Mouse (Mus musculus): ENCODE measurements around the gene Tnrc6b.
"Not testable (repeated sequence)": the region's sequence is repeated elsewhere in the genome, so short reads cannot be mapped to it uniquely, and the experiment has no call there.

Tnrc6b gene

DNA sequence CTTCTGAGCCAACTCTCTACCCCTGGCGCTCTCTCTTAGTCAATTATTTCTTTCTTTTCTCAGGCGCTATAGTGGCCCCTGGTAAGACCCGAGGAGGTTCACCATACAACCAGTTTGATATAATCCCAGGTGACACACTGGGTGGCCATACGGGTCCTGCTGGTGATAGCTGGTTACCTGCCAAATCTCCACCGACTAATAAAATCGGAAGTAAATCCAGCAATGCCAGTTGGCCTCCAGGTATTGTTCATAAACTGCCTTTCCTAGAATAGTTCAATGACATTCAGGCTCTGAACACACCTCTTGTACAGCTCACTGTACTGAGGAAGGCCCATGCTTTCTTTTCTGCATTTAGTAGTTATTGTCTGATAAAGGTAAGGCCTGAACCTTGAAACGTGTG, 205.5 kb downstream of the Tnrc6b start:
- no peak for DNase-seq (ENCODE audit: low spot score)

DNA sequence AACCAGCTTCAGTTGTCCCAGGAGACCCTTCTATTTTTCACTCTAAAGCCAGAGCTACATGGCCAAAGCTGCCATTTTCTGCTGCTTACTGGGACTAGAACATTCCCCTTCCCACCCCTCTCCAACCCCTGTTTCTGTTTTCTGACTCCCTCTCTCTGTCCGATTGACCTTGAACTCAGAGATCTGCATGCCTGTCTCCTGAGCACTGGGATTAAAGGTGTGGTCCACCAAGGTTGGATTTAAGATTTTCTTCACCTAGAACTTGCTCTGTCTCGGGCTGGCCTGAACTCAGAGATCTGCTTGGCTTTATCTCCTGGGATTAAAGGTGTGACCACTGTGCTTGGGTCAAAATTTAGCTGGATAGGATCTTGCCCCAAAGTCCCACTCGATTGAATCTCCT, 209.2 kb downstream of the Tnrc6b start:
- no peak for DNase-seq (ENCODE audit: low spot score)

DNA sequence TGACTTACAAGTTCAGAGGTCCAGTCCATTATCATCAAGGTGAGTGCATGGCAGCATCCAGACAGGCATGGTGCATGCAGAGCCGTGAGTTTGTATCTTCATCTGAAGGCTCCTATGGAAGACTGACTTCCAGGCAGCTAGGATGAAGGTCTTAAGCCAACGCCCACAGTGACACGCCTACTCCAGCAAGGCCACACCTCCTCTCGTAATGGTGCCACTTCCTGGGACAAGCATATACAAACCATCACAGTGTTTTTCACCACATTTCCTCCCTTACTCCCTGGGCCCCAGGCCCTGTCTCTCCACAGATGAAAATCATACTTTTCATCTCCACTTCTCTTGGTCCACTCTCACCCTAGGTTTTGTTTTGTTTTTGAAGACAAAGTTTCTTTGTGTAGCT, 210.7 kb downstream of the Tnrc6b start:
- DNase-seq (ENCODE audit: low spot score), result no peak

DNA sequence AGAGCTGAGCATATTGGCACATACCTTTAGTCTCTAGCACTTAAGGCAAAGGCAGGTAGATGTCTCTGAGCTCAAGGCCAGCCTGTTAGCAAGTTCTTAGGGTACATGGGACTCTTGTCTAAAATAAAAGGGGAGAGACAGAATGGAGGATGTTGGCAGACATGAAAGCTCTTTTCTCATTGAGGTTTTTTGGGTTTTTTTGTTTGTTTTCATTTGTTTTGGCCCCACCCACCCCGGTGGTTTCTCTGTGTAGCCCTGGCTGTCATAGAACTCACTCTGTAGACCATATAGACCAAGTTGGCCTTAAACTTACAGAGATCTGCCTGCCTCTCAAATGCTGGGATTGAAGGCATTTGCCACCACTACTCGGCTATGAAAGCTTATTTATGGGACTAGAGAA, 213.1 kb downstream of the Tnrc6b start:
- no peak for DNase-seq (ENCODE audit: low spot score)

DNA sequence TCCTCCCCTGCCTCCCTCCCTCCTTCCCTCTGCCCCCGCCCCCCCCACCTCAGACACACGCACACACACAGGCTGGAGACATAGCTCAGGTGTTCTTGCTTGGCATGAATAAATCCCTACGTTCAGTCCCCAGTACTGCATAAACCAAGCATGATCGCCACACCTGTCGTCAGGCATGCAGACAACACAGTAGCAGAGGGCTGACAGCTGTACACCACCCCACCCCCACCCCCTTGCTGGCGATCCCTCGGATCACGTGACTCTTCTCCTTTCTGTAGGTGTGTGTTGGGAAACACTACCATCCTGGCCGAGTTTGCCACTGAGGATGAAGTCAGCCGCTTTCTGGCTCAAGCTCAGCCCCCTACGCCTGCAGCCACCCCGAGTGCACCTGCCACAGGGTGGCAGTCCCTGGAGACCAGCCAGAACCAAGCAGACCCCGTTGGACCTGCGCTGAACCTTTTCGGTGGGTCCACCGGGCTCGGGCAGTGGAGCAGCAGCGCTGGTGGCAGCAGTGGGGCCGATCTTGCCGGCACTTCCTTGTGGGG, 217.8 kb downstream of the Tnrc6b start:
- no peak for DNase-seq (ENCODE audit: low spot score)

DNA sequence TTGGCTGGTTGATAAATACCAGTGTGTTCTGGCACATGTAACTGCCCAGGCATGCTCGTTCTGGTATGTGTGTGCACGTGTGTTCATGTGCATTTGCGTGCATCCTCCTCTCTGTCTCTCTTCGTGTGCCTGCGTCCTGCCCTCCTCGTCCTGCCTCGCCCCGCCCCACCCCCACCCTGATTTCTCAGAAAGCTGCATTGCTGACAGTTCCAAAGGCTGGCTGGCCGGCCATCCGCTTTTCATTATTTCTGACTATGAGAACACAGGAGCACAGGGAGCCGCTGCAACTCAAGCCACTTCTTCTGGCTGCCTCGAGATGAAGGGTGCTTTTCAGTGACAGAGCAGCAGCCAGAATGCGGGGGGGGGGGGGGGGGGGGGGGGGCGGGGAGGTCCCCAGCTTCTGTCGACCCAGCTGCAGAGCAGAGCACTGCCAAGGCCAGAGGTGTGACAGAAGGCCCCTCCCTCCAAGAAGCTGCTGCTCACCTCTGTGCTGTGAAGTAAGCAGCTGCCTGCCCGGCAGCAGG, 219.0 kb downstream of the Tnrc6b start:
- no peak for DNase-seq (ENCODE audit: low spot score)

DNA sequence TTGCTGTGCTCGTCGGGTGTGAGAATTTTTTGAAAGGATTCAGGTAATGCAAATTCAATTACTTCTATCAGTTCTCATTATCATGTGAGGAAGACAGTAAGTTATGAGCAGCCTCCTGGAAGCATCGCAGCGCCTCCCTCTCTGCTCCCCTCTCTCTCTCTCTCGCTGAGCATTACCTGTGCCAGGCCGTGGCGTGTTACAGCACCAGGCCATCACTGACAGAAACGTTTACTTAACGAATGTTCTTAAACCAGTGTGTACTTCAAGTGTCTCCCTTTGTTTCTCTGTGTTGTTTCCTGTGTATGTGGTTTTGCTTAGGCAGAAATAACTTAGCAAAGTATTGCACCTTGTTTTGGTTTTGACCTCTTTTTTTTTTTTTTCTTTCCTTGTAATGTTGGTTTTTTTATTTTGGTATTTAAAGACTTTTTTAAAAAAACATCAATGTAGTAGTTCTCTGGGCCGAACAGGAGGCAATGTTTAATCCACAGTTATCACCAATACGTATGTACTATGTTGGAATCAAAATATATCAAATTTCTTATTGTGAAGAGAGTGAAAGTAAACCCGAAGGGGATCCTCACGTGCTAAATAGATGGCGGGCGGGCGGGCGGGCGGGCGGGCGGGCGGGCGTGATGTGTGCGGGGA, 219.7 kb downstream of the Tnrc6b start:
- DNase-seq (ENCODE audit: low spot score), result not testable (repeated sequence)

DNA sequence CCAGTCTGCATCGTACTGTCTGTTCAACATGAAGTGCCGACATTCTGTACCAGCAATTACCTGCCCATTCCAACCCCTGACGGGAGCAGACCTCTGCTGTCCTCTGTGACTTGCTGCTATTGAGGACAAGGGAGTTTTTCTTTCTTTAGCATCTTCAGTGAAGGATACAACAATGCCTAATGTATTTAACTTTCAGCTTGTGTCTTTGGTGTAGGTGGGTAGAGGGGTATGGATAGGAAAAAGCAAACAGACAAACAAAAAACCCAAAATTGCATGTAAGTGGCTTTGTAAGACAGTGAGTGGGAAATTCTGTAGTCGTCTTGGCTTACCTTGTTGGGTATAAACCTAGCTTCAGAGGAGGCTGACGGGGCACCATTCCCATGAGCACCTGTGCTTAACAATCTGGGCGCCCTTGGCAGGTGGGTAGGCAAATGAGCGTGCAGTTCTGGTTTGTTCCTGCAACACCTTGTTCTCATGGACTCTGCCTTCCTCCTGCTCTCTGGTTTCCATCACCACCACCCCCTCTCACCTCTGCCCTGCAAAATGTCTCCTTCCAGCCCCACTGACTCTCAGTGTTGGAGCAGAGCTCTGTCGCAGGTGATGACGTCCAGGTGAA, 220.3 kb downstream of the Tnrc6b start:
- DNase-seq (ENCODE audit: low spot score), result no peak

DNA sequence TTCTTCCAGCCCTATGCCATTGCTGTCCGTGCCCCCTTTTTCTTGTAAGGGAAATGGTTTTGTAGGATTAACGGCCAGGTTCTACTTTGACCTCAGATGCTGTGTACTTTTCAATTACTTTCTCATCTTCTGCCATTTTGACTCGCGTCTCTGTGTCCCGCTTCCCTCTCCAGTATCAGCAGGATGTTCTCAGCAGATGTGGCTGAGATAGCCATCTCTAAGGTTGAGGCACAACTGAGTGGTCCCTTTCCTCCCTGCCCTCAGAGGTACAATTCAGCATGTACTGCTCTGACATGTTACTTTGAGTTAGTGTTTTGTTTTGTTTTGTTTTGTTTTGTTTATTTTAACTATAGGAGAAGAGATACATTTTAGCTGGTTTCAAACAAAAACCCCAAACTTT, 223.7 kb downstream of the Tnrc6b start:
- DNase-seq (ENCODE audit: low spot score), result no peak

DNA sequence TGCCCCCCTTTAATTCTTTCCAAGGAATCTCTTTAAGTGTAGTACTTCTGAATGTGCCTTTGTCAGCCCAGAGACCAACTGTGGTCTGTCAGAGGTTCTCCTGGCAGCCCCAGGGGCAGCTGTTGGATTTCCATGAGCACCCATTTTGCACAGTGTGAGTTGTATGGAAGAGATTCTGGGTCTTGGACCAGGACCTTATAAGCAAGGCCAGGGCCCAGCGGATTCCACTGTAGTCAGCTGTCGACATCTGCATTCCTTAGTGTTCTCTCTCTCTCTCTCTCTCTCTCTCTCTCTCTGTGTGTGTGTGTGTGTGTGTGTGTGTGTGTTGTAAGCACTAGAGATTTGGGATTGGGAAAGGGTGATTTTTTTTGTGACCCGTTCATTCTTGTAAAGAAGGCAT, 225.6 kb downstream of the Tnrc6b start:
- no peak for DNase-seq (ENCODE audit: low spot score)

DNA sequence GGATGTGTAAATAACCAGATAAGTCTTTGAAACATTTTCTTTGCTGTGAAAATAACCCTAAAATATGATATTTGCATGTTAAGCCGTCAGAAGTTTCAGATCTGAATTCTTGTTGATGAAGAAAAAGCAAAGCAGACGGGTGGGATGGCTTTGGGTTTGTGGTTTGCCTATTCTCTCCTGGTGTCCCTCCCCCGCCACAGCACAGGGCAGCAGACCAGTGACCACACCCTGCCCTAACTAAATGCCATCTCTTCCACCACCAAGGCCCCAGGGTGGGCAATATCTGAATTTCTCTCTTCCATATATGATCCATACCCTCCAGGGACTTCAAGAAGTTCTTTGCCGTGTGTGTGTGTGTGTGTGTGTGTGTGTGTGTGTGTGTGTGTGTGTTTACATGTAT, 227.5 kb downstream of the Tnrc6b start:
- no peak for DNase-seq (ENCODE audit: low spot score)

DNA sequence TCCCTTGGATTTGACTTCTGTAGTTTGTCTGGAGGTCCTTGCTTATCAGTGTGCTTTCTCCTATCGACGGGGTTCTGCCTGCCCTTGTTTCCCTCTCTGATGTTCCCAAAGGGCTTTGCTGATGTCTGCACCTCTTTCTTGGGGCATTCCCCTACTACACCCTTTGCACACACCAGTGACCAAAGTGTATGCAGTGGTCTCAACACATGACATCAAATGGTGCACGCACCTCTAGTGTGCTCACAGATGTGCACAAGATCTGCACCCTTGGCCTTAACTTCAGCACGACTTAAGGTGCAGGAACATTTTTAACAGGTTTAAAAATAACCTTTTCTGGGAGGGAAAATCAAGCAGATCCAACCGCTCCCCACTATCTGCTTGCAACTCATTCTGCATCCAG, 228.3 kb downstream of the Tnrc6b start:
- DNase-seq (ENCODE audit: low spot score), result no peak

DNA sequence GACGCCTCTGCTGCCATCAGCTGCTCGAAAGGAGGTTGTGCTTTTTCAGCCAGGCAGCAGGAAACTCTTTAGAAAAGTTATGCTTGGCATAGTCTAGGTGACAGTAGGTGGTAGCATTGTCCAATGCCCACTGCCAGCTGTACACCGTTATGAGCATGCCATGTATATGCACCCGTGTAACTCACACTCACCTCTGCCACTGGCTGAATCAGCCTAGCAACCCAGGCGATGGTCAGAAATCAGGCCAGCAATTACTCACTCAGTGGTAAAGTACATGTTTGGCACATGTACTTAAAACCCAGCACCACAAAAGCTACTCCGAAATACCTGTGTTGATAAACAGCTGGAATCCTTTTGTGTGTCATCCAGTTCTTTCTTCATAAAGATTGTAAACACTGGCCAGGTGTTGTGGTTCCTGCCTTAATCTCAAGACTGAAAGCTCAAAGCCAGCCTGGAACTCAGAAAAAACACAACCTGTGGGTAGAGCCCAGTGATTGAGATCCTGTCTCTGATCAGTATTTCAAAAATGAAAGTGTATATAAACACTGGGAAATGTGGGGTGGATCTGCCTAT, 230.4 kb downstream of the Tnrc6b start:
- no peak for DNase-seq (ENCODE audit: low spot score)

DNA sequence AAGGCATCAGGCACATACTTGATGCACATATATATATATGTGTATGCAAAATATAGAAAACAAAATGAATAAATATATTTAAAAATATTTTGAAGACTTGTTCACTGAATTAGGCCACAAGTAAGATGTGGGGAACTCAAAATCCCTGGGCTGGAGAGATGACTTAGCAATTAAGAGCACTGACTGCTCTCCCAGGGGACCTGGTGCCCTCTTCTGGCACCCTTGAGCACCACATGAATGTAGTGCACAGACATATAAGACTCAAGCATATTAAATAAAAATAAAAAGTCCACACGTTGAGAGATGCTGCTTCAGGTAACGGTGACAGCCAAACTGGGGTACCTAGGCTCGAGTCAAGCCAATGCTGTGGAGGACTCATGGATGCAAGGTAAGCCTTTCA, 234.7 kb downstream of the Tnrc6b start:
- DNase-seq (ENCODE audit: low spot score), result peak; percentile 38

DNA sequence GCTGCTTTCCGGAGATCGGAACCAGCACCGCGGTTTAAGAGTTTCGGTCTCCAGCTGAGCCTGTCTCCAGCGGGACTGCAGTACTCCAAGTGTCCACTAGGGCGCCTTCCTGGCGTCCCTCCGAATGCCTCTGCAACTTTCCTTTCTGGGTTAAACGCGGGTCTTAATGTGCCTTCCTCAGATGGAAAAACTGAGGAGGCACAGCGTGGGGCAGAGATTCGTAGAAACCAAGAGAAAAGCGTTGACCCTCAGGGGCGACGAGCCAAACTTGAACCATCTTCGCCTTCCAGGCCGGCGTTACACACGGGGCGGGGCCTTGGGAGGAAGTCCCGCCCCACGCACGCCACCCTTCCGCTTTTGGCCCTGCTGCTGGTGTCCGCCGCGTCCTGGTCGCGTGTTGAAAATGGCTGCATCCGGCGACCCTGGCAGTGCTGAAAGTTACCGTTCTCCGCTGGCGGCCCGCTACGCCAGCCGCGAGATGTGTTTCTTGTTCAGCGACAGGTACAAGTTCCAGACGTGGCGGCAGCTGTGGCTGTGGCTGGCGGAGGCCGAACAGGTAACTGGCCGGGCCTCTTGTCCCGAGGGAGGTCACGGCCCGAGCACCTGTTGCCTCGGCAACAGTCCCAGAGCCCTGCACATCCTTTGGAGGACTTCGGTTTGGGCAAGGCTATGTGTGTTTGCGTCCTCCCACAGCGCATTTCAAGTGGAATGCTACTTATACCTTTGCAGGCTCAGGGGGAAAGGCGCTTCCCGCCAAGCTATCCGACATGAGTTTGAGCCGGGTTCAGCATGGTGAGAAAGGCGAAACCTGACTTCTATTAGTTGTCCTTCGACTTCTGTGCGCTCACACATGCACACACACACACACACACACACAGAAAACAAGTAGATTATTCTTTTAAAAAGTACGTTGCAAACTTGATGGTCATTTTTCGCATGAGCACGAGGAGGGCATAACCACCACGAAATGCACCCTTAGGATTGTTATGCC, 237.3 kb downstream of the Tnrc6b start, which contains the start of gene Adsl:
Gene Adsl (plus strand): TSS at position 346 of the 991 bp plus-strand sequence.
- peak; percentile 89 for DNase-seq (ENCODE audit: low spot score)

DNA sequence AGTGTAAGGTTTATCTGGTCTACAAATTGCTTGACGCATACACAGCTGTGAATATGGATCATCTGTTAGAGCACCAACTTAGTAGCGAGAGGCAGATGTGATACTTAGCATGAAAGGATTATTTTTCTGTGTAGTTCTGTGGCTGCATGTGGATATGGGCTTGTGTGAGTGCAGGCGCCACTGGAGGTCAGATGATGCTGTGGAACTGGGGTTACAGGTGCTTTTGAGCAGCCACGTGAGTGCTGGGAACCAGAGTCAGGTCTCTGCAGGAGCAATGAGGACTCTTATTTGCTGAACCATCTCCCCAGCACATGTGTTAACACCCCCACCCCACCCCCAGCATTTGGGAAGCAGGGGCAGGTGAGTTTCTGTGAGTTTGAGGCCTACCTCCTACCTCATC, 238.3 kb downstream of the Tnrc6b start:
- no peak for DNase-seq (ENCODE audit: low spot score)

DNA sequence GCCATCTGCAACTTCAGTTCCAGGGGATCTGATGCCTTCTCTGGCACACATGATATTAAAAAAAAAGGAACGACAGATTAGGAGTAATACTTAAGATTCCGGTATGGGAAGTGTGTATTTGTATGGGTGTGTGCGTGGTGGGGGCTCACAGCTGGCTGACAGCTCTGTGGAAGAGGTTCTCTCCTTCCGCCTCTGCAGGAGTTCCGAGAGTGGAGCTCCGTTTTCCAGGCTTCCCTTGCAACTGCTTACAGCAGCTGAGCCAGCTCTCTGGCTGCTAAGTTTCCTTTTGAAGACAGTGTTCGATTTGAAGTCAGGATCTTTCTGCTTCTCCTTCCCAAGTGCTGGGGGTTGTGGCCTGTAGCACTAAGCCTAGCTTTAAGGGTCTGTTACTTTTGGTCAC, 238.9 kb downstream of the Tnrc6b start:
- no peak for DNase-seq (ENCODE audit: low spot score)

DNA sequence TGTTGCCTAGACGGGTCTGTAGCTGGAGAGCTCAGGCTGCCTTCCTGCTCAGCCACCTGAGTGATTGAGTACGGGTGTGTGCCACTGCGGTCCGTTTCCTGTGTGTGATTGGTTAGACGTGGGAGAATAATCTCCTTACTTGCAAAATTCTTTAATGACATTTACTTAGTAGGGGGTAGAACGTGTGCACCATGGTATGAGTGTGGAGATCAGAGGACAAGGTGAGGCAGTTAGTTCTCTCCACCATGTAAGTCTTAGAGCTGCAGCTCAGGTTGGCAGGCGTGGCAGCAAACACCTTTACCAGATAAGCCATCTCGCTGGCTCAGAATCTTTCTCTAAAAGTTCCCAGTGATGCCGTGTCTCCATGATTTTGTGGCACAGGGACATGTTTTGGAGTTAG, 242.9 kb downstream of the Tnrc6b start:
- DNase-seq (ENCODE audit: low spot score), result no peak

DNA sequence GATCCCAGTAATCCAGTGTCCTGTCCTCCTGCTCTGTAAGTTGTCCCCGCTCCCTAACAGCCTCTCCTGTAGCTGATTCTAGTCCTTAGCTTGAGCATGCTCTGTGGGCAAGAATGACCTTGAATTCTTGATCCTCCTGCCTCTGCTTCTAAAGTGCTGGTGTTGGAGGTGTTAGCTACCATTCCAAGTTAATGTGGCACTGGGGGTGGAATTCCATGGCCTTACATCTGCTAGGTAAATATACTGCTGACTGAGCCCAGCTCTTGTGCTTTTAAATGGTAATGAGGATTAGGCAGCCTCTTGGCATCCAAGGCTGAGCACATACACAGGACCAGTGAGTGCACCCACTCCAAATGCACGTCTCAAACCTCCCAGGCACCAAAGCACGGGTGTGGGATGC, 243.7 kb downstream of the Tnrc6b start:
- no peak for DNase-seq (ENCODE audit: low spot score)

DNA sequence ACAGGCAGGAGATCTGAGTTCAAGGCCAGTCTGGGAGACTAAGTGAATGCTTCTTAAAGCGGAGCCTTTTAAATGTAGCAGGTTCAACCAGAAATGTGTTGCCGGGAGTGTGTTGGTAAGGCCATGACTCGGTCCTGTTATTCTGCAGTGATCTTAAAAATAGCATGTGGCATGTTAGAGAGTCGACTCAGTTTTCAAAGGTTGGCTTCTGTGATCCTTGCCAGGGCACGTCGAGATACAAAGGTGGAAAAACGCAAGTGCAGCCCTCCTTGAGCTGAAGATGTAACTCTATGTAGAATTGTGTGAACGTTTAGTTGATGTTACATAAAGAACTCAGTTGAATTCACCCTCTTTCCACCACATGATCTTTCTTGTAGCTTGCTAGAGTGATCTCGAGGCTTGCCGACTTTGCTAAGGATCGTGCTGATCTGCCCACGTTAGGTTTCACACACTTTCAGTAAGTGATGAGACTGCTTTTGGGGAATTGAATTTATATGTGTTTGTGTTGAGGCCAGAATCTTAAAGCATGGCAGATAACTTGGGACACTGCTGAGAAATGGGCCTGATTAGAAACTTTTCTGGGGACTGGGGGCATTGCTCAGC, 244.8 kb downstream of the Tnrc6b start:
- DNase-seq (ENCODE audit: low spot score), result no peak

DNA sequence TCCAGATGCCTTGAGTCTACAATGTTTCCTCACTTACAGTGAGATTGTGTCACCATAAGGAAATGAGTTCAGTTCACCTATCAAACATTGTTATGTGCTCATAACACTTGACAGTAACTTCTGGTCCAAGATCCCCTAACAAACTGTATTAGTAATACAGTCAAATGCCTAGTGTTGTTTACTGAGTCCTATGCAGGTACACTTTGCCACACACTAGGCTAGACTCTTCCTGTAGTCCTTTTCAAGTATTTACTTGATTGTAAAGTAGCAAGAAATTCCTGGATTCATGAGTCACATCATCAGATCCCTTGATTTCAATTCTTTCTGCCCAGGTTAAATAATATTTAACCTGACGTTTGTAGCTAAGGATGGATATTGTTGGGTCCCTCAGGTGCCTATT, 258.3 kb downstream of the Tnrc6b start:
- DNase-seq (ENCODE audit: low spot score), result no peak

DNA sequence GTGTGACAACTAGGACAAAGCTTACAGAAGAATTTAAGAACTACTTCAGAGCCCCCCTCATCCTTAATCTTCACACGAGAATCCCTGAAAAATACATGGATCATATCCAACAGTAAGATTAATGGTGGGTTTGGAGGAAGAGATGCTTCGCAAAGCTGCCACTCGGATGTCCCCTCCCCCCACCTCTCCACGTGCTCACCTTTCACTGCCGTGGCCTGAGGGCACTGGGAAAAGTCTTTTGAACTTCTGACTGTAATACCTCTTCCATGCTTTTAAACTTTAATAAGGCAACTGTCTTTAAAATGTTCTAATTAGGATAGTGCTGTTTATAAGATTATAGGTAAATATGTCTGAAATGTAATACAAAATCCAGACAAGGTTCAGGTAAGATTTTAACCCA, 263.2 kb downstream of the Tnrc6b start:
- DNase-seq (ENCODE audit: low spot score), result no peak

All from urinary bladder, postnatal 14 days (tissue).